Mouse (Mus musculus) stomach, adult 2 months (tissue): Measurements from ENCODE around the gene Gm5478. TPM values are rescaled to one million over a fixed set of nuclear protein-coding genes. Genes with fewer than 3 reads are reported as not detected.

Experiments used
- polyA plus RNA-seq: library from polyadenylated mRNA; depleted of rRNA; stranded (reverse); fragments of >200 nt; gene quantifications from 2 replicates; pipeline ENCODE4 v1.2.3, GENCODE M21; 2012; rRNA removed

The Gm5478 gene
- polyA plus RNA-seq = not detected in 2 replicates

GRCm38 (mm10) chr15:101647280-101647679 lies at the start of gene Gm5478:
TSS of gene Gm5478 (minus strand) at chr15:101647380.

GRCm38 (mm10) chr15:101694207-101694606 lies 47.0 kb upstream of the Gm5478 start, which contains the start of gene Krt6a:
TSS of gene Krt6a (minus strand) at chr15:101694307.

DNA sequence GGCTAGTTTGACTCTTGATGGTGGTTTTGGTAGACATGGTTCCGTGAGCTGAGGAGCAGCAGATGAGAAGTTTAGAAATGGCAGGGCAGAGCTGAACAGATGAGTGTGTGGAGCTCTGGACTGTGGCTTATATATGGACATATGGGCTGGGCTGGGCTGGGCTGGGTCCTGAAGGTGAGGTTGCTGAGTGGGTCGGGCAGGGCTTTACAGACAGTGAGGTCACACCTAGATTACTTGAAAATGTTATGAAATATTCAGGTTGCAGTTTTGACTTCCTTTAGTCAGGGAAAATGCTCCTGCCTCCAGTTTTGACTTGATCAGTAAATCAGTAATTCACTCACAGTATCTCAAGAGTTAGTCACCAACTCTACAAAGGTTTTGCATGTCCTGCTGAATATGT lies 33.0 kb upstream of the Gm5478 start, which contains the start of gene Krt6b:
Krt6b (minus strand) TSS at position 101 of the 400 bp plus-strand sequence.

GRCm38 (mm10) chr15:101627884-101628283 lies 19.3 kb downstream of the Gm5478 start, which contains the start of gene Gm5414:
TSS of gene Gm5414 (minus strand) at chr15:101628188.

Other genes starting within 250 kb of the Gm5478 start
- 49.2 and 61.5 TPM in 2 replicates for gene Krt7, start 236.3 kb downstream of the Gm5478 start, polyA plus RNA-seq
- 0.04 and 0.14 TPM in 2 replicates for gene Krt87, start 208.6 kb downstream of the Gm5478 start, polyA plus RNA-seq
- not detected in 2 replicates for gene Krt88, start 199.6 kb downstream of the Gm5478 start, polyA plus RNA-seq
- gene Krt81, start 183.6 kb downstream of the Gm5478 start, polyA plus RNA-seq = not detected in 2 replicates
- gene Krt86, start 173.9 kb downstream of the Gm5478 start, polyA plus RNA-seq = 0.08 TPM in 1 of 2 replicates, not detected in the other
- gene Krt83, start 155.9 kb downstream of the Gm5478 start, polyA plus RNA-seq = 0.15 TPM in 1 of 2 replicates, not detected in the other
- gene Gm49425, start 130.1 kb downstream of the Gm5478 start, polyA plus RNA-seq = not detected in 2 replicates
- gene Krt84, start 114.6 kb downstream of the Gm5478 start, polyA plus RNA-seq = 0.26 and 0.28 TPM in 2 replicates
- gene Krt82, start 96.7 kb downstream of the Gm5478 start, polyA plus RNA-seq = not detected in 2 replicates
- 0.11 and 0.24 TPM in 2 replicates for gene Krt90, start 84.4 kb downstream of the Gm5478 start, polyA plus RNA-seq
- gene Krt75, start 73.5 kb downstream of the Gm5478 start, polyA plus RNA-seq = 0.73 and 0.98 TPM in 2 replicates
- not detected in 2 replicates for gene Gm5414, start 19.2 kb downstream of the Gm5478 start, polyA plus RNA-seq
- gene Krt6b, start 32.9 kb upstream of the Gm5478 start, polyA plus RNA-seq = 22.6 and 22.8 TPM in 2 replicates
- gene Krt6a, start 46.9 kb upstream of the Gm5478 start, polyA plus RNA-seq = 10.0 and 18.7 TPM in 2 replicates
- gene Krt5, start 65.5 kb upstream of the Gm5478 start, polyA plus RNA-seq = 106 and 147 TPM in 2 replicates
- gene Krt71, start 95.7 kb upstream of the Gm5478 start, polyA plus RNA-seq = not detected in 2 replicates
- not detected in 2 replicates for gene Krt72, start 139.1 kb upstream of the Gm5478 start, polyA plus RNA-seq
- not detected in 2 replicates for gene Krt73, start 155.0 kb upstream of the Gm5478 start, polyA plus RNA-seq
- not detected in 2 replicates for gene Krt2, start 170.8 kb upstream of the Gm5478 start, polyA plus RNA-seq
- gene Krt1, start 203.4 kb upstream of the Gm5478 start, polyA plus RNA-seq = 315 and 333 TPM in 2 replicates
- gene Krt77, start 222.3 kb upstream of the Gm5478 start, polyA plus RNA-seq = 0.04 and 0.05 TPM in 2 replicates
- 0.50 and 0.67 TPM in 2 replicates for gene Krt76, start 245.5 kb upstream of the Gm5478 start, polyA plus RNA-seq